ENCODE assay signal across 14 mouse cellular contexts in the genomic region with DNA sequence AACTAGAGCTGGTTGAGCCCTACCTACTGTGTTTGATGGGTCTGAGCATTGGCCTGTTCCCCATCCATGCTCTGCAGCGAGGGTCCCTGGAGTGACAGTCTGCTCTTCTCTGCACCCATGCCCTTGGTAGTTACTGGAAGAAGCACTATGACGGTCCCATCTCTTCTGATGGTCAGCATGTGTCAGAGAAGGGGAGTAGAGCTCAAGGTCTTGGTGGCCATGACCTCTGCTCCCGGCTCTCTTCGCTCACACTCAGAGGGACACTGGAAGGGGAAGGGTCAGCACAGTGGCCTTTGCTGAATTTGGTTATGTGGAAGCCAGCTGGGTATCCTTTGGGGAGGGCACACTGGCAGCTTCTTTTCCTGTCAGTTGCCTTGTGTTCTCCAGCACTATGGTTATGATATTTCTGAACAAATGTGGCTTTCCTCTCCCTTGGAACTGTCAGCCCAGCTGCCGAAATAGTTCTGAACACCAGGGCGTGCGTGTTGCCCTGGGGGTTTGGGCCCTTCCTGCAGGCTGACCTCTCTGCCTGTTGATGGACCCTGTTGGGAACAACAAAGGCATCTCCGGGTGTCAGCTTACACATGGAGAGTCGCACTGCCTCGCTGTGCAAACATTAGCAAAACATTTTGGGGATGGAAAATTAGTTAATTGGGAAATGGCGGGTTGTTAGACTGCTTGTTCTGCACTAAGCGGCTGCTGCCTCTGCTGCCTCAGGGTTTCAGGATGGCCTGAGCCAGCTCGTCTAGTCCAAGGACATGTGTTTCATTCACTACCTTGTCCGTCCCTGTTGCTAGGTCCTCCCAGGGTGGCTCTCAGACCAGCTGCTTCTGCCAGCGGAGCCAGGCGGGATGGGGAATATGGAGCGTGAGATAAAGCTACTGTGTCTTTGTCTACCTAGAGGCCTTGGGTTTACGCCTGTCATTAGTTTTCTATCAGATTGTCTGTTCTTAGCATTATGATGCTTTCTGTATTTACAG.
DNase-seq lines count a peak whose midpoint lies in the region; ATAC-seq and TF ChIP-seq lines count a peak whose summit lies in the region.
"Had no signal": no experiment of that assay in that cellular context is flagged by ENCODE, and none has a peak within 500 bp of the region (broad histone marks: within the 10 kb centered on the region; RNA-seq: fewer than 3 reads in every experiment).

No protein-coding gene starts in this region.

- H3K4me3 ChIP-seq in gastrocnemius, adult 2 months = no peak overlapping the region
- H3K4me3 ChIP-seq in embryonic facial prominence, embryonic 13.5 days = no peak overlapping the region
- no peak overlapping the region for H3K4me3 ChIP-seq in midbrain, embryonic 10.5 days
- no peak overlapping the region for H3K4me3 ChIP-seq in intestine, postnatal 0 days (ENCODE audit: low read depth, low read length)
- H3K4me3 ChIP-seq in left cerebral cortex, adult 2 months = no peak overlapping the region

- peak overlapping the region; percentile 44; the same call in 1 of the 2 replicates for H3K9ac ChIP-seq in embryonic facial prominence, embryonic 13.5 days
- no peak overlapping the region for H3K9ac ChIP-seq in intestine, postnatal 0 days (ENCODE audit: low read depth, low read length)
- H3K9ac ChIP-seq: liver, embryonic 14.5 days had no signal

- H3K27me3 ChIP-seq in embryonic facial prominence, embryonic 13.5 days = no peaks in the 10 kb centered on the region
- no peaks in the 10 kb centered on the region for H3K27me3 ChIP-seq in midbrain, embryonic 10.5 days (ENCODE audit: low read depth, poor library complexity, severe bottlenecking)
- no peaks in the 10 kb centered on the region for H3K27me3 ChIP-seq in intestine, postnatal 0 days (replicated peaks; ENCODE audit: control insufficient read depth, insufficient read depth, low read length)

- no peaks in the 10 kb centered on the region for H3K9me3 ChIP-seq in embryonic facial prominence, embryonic 13.5 days
- H3K9me3 ChIP-seq in midbrain, embryonic 10.5 days (replicated peaks) = no peaks in the 10 kb centered on the region
- no peaks in the 10 kb centered on the region for H3K9me3 ChIP-seq in intestine, postnatal 0 days (ENCODE audit: control insufficient read depth)

- no peak for DNase-seq in gastrocnemius, adult 2 months
- no peak for DNase-seq in gastrocnemius, postnatal 4 days (ENCODE audit: low spot score in 2 of 2)
- peak; percentile 44 for DNase-seq in adrenal gland, postnatal 14 days
- no peak for DNase-seq in midbrain, embryonic 10.5 days (ENCODE audit: low spot score)
- DNase-seq in Muller cell, postnatal 12 days (ENCODE audit: inconsistent ontology term) = no peak
- DNase-seq in left cerebral cortex, adult 2 months (ENCODE audit: extremely low spot score in 1 of 2, low spot score in 2 of 2) = no peak
- DNase-seq: gastrocnemius, postnatal 10 days; heart, postnatal 10 days; kidney, postnatal 36 days; right cerebral cortex, postnatal 4 days had no signal

- H3K4me2 ChIP-seq in embryonic facial prominence, embryonic 13.5 days = peak overlapping the region; percentile 28
- no peak overlapping the region for H3K4me2 ChIP-seq in intestine, postnatal 0 days (replicated peaks; ENCODE audit: low read depth)

- 24% methylated on average over 18 of the region's 18 CpGs for WGBS in embryonic facial prominence, embryonic 13.5 days
- WGBS in midbrain, embryonic 10.5 days = 62% methylated on average over 18 of the region's 18 CpGs
- whole genome bisulfite sequencing in intestine, postnatal 0 days = 72% methylated on average over 18 of the region's 18 CpGs

- H3K4me1 ChIP-seq in embryonic facial prominence, embryonic 13.5 days = peaks cover 39% of the 10 kb centered on the region
- H3K4me1 ChIP-seq in midbrain, embryonic 10.5 days = peaks cover 55% of the 10 kb centered on the region
- no peaks in the 10 kb centered on the region for H3K4me1 ChIP-seq in intestine, postnatal 0 days (replicated peaks; ENCODE audit: control insufficient read depth, insufficient read depth, low read length)

- H3K36me3 ChIP-seq in embryonic facial prominence, embryonic 13.5 days = no peaks in the 10 kb centered on the region
- no peaks in the 10 kb centered on the region for H3K36me3 ChIP-seq in midbrain, embryonic 10.5 days
- no peaks in the 10 kb centered on the region for H3K36me3 ChIP-seq in intestine, postnatal 0 days (ENCODE audit: control insufficient read depth, insufficient read depth)

- peak overlapping the region; percentile 39 for H3K27ac ChIP-seq in gastrocnemius, adult 2 months
- H3K27ac ChIP-seq in embryonic facial prominence, embryonic 13.5 days = peak overlapping the region; percentile 39; the same call in 1 of the 2 replicates
- peak overlapping the region; percentile 88 for H3K27ac ChIP-seq in midbrain, embryonic 10.5 days (replicated peaks)
- no peak overlapping the region for H3K27ac ChIP-seq in intestine, postnatal 0 days (ENCODE audit: low read depth, low read length)
- no peak overlapping the region for H3K27ac ChIP-seq in left cerebral cortex, adult 2 months
- H3K27ac ChIP-seq: liver, embryonic 14.5 days had no signal

- intact Hi-C loops in gastrocnemius, adult 2 months (cut with DNase I) = no loop called here
- intact Hi-C loops in left cerebral cortex, adult 2 months (cut with DNase I) = no loop called here

- no peak for ATAC-seq in embryonic facial prominence, embryonic 13.5 days (ENCODE audit: insufficient number of reproducible peaks, insufficient read depth, low FRiP score, low TSS enrichment, low read depth)
- ATAC-seq in intestine, postnatal 0 days = no peak
- ATAC-seq: activated CD4-positive, CD25-positive, alpha-beta regulatory T cell, adult 4 months had no signal

- no peak for TF ChIP-seq CTCF in gastrocnemius, adult 2 months (IDR thresholded peaks at IDR 0.05)
- TF ChIP-seq CTCF in intestine, postnatal 0 days (IDR thresholded peaks at IDR 0.05; ENCODE audit: low read depth) = no peak
- no peak for TF ChIP-seq CTCF in left cerebral cortex, adult 2 months (IDR thresholded peaks at IDR 0.05)

Comparison
In these comparisons a context has a peak if more than half of its experiments do, and no peak if none do; other contexts are left out.
1. H3K27ac ChIP-seq: peak in gastrocnemius, adult 2 months (single experiment), embryonic facial prominence, embryonic 13.5 days (single experiment) and midbrain, embryonic 10.5 days (single experiment); none in intestine, postnatal 0 days (single experiment) and left cerebral cortex, adult 2 months (single experiment).